Mouse (Mus musculus): ENCODE measurements around the gene Noxred1.
"Not testable (repeated sequence)": the region's sequence is repeated elsewhere in the genome, so short reads cannot be mapped to it uniquely, and the experiment has no call there.

Noxred1 gene

DNA sequence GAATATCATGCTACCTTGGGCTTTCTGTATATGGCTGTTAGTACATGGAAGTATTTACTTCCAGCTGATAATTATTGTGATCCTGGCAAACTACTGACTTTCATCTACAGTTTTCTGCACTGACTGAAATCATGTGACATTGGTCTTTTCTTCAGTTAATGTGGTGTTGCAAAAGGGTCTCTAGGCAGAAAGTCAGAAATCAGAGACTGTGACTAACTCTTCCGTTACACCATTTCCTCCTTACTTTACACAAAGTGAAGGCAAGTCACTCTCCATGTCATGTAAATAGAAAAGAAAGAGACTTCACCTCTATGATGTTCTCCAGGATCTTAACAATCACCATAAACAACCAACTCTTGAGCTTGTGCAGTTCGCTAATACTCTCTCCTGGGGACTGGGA, 8.9 kb downstream of the Noxred1 start:
- no peak for DNase-seq (ENCODE audit: low read depth)

DNA sequence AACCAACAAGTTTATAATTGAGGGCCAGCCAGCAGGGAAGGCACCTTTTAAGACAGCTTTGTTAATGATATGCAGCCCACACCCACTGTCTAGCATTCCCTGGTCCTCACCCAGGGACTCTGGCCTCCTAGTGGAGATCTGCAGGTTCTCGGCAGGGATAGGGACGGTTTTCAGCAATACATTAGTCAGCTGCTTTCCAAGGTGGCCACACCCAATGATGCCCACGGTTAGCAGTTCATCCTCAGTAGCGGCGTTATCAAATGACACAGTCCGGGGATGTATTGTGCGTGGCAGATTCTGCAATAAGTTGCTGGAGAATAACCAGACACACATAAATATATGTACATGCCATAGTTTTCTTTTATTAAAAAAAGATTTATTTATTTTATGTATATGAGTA, 11.7 kb downstream of the Noxred1 start:
- no peak for DNase-seq (ENCODE audit: low read depth)

GRCm38 (mm10) chr12:87224950-87225349, 13.6 kb downstream of the Noxred1 start:
- DNase-seq (ENCODE audit: low read depth): no peak

DNA sequence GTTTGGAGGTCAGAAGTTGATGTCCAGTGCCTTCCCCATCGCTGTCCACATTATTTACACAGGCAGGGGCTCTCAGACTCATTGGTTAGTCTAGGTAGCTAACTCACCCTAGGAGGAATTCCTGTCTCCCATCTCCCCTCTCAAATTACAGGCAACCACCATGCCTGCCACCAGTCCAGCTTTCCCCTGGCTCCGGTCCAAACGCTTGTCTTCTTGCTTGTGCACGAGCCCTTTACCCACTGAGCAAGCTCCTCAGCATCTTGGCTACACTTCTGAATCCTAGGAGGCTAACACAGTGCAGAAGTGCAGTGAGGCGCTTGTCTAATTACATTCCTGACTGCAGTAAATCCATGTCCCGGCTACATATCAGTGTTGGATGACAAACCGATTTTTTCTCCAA, 19.2 kb downstream of the Noxred1 start:
- DNase-seq (ENCODE audit: low read depth): no peak

DNA sequence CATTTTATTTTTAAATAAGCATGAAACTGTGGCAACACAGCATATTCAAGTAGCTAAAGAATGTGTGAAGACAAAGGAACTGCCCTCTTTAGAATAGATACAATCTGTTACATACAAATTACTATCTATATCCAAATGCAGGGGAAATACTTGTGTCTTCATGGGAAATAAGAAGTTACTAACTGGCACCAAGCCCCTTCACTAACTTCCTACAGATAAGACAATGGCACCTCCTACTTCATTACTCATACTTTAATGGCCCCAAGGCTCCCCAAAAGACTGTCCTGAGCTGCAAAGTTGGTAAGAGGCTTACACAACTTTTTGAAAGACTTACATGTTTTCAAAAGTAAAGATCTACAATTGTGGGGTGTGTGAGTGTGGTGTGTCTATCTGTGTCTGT, 20.9 kb downstream of the Noxred1 start:
- DNase-seq (ENCODE audit: low read depth): no peak

DNA sequence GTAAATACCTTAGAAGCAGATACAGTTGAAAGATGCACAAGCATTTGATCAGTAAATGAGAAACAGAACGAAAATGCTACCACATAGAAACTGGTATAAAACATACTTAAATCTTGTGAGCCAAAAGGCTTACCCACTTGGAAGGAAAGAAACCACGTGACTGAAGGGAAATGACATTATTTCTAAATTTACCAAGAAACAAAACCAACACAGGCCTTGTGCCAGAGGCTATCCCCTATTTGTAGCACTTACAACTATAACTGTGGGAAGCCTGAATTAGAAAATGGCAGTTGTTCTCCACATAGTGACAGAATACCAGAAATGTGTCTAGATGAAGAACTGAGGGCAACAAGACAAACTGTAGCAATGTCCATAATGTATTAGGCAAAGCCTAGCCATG, 22.5 kb downstream of the Noxred1 start:
- DNase-seq (ENCODE audit: low read depth): no peak

DNA sequence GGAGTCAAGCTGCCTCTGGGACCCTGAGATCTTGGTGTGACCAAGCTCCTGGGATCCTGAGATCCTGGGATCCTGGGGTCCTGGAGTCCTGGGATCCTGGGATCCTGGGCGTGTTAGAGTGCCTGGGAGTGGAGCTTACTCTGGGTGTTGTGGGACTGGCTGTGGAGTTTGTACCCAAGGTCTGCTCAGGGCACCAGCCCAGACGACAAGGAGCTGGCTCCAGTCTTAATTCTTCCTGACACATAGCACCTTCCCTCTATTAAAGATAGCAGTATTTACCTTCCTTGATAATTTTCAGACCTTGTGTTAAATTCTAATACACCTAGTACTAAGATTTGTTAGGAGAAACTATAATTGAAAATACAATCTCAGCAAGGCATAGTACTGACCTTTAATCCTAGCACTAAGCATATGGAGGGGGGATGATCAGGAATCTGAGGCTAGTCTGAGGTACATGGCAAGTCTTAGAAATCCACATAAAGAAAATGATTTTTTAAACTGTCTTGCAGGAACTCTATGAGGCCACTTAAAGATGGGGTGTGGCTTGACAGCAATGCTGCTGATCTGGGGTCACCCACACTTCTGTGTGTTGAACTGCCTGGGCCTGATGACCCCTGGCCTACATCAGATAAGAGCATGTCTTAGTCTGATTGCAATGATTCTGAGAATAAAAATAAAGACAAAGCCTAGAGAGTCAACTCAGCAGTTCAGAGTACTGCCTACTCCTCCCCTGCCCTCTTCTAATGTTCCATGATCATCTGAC, 25.5 kb downstream of the Noxred1 start:
- no peak for DNase-seq (ENCODE audit: low read depth)

DNA sequence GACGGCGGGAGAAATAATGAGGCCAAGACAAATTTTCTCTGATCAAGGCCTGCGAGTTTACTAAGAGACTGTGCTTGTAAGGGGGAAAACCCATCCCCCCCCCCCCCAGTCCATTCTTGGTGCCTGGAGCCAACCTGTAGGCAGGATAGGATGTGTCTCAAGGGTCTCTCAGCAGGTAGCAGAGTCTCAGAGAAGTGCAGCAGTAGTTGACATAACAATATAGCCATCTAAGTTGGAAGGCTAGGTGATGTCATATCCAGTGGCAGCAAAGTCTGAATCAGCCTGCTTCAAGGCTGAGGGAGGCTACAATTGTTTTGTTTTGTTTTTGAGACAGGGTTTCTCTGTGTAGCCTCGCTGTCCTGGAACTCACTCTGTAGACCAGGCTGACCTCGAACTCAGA, 32.7 kb downstream of the Noxred1 start:
- DNase-seq (ENCODE audit: low read depth): not testable (repeated sequence)

- DNase-seq (ENCODE audit: low read depth): no peak
Observed at GRCm38 (mm10) chr12:87201694-87202093, 36.8 kb downstream of the Noxred1 start.

GRCm38 (mm10) chr12:87199973-87200586, 38.5 kb downstream of the Noxred1 start, which contains the start of gene Tmed8:
Gene Tmed8, minus strand, starts transcription at chr12:87200454.
- no peak for DNase-seq (ENCODE audit: low read depth)

DNA sequence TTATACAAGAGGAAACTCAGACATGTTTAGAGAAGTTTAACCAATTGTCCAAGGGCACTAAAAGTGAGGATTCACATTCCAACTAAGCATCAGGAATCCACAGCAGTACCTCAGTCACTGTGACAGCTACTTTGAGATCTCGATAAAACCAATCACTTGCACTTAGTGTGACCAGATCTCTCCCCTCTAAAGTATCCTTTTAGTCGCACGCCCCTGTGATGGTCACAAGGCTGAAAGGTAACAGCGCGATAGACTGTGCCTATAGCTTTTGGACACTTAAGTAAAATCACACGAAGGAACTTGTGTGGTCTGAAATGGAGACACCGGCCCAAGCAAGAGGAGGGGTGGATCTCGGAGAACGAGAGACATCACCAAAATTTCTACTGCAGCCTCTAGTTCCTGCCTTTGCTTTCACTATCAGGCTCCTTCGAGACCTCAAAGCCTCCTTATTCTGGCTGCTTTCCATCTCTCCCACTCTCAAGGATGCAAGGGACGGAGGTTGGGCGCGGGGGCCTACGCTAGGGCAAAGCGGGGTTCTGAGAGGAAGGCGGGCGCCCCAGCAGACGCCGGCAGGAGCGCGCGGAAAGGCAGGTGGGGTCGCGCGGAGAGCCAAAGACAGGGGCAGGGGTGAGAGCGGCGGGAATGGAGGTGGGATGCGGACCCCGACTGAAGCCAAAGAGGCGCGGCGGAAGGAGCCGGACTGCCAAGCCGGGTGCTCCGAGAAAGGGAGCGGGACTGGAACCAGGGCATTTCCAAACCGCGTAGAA, 39.1 kb downstream of the Noxred1 start, which contains the start of gene Samd15:
Samd15 (plus strand) TSS at position 518 of the 767 bp plus-strand sequence.
- DNase-seq (ENCODE audit: low read depth): no peak

GRCm38 (mm10) chr12:87198792-87199191, 39.7 kb downstream of the Noxred1 start:
- no peak for DNase-seq (ENCODE audit: low read depth)

GRCm38 (mm10) chr12:87196310-87196709, 42.2 kb downstream of the Noxred1 start:
- DNase-seq (ENCODE audit: low read depth): no peak

- no peak for DNase-seq (ENCODE audit: low read depth)
Observed at GRCm38 (mm10) chr12:87195069-87195468, 43.5 kb downstream of the Noxred1 start.

DNA sequence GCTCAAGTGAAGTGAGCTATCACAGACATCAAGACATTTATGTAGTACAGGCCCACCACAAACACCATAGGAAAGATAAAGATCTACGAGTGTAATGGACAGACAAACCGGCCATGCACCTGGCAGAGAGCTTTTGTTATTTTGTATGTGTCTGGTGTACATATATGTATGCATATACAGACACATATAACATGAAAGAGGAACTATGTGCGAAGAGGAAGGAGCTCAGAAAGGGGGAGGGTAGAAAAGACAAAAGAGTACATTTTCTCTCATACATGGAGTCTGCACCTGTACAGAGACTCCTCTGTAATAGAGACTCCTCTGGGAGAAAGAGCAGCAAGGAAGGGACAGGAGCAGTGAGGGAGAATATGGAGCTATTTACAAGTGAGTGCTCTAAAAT, 45.5 kb downstream of the Noxred1 start:
- no peak for DNase-seq (ENCODE audit: low read depth)

GRCm38 (mm10) chr12:87177631-87178030, 60.9 kb downstream of the Noxred1 start:
- no peak for DNase-seq (ENCODE audit: low read depth)

- no peak for DNase-seq (ENCODE audit: low read depth)
Observed at GRCm38 (mm10) chr12:87175194-87175946, 63.2 kb downstream of the Noxred1 start.

Data from c-Kit-positive CD71-positive TER-119-negative erythroid progenitor cells, embryonic 14.5 days (primary cell).